Mouse (Mus musculus): ENCODE results near the gene 4930432K21Rik.

GRCm38 (mm10) chr8:84173861-84174260, 26.0 kb downstream of the 4930432K21Rik start:
- no peak for TF ChIP-seq JUND (conservative IDR thresholded peaks at IDR 0.05; ENCODE audit: low read depth, low read length)
- no peak for TF ChIP-seq EP300 (IDR thresholded peaks at IDR 0.05; ENCODE audit: low read length)
- no peak for TF ChIP-seq TCF12 (IDR thresholded peaks at IDR 0.05; ENCODE audit: low read depth, low read length)
